Mouse (Mus musculus): ENCODE measurements around the gene Upb1. TPM values are rescaled to one million over a fixed set of nuclear protein-coding genes. Genes with fewer than 3 reads are reported as not detected.

Upb1 gene
- polyA plus RNA-seq, 1 experiment from 2014 or later: 0.19 TPM

DNA sequence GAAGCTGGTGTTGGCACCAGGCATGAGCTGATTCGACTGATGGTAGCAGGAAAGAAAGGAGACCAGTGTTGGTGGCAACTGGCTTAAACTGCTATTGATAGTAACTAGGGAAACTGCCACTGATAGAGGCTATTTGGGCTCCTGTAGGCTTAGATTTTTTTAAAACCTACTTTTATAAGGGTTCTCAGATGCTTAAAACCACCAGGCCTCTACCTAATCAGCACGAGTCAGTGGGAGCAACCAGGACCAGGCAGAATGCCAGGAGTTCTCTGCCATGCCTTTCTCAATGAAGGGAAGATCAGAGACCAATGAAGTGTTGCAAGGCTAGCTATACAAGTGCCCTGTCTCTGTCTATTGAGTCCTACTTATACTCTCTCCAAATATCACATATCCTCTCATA is 88.6 kb downstream of the Upb1 start:
- Histone ChIP-seq H3K9ac (replicated peaks) (no peak overlapping the region), H3K4me3 (no peak overlapping the region), H3K27ac (replicated peaks) (no peak overlapping the region), H3K9me3 (no peaks in the 10 kb centered on the region), H3K4me2 (replicated peaks) (no peak overlapping the region), H3K4me1 (no peaks in the 10 kb centered on the region), H3K36me3 (no peaks in the 10 kb centered on the region), H3K27me3 (no peaks in the 10 kb centered on the region)
- 40% methylated on average over 2 of the region's 2 CpGs for WGBS
- ATAC-seq (replicated peaks): no peak

DNA sequence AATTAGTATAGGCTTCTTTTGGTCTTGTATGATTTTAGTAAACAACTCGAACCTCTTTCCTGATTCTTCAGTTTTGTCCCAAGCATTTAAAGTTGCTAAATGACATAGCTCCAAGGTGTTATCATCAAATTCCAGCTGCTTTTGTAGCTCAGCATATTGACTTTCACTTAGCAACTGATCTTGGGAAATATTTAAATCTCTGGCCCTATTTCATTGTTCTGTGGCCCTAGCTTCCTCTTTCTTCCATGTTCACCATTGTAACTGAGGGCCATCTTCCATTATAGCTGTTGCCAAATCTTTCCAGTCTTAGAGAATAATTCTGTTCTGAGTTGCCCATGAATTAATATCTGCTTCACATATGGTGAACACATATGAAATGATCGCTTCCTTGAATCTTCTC is 89.8 kb downstream of the Upb1 start:
- H3K4me2 ChIP-seq (replicated peaks): no peak overlapping the region
- no peaks in the 10 kb centered on the region for H3K27me3 ChIP-seq
- 84% methylated on average over 2 of the region's 2 CpGs for WGBS
- H3K4me1 ChIP-seq: no peaks in the 10 kb centered on the region
- H3K9me3 ChIP-seq: no peaks in the 10 kb centered on the region
- no peak overlapping the region for H3K9ac ChIP-seq (replicated peaks)
- no peak overlapping the region for H3K27ac ChIP-seq (replicated peaks)
- H3K36me3 ChIP-seq: no peaks in the 10 kb centered on the region
- no peak overlapping the region for H3K4me3 ChIP-seq
- ATAC-seq (replicated peaks): no peak

Other genes starting within 250 kb of the Upb1 start
- 42.8 and 44.7 TPM in 2 replicates for gene Specc1l, start 189.0 kb upstream of the Upb1 start, polyA plus RNA-seq (2015; fragmentation: Nextera tagmentation; extraction: Ambion mirVana)
- gene Adora2a, start 84.2 kb upstream of the Upb1 start, polyA plus RNA-seq (2015; fragmentation: Nextera tagmentation; extraction: Ambion mirVana): 6.4 and 8.2 TPM in 2 replicates
- gene Snrpd3, start 116.4 kb downstream of the Upb1 start, polyA plus RNA-seq (2015; fragmentation: Nextera tagmentation; extraction: Ambion mirVana): 155 and 156 TPM in 2 replicates
- gene Gucd1, start 116.9 kb downstream of the Upb1 start, polyA plus RNA-seq (2015; fragmentation: Nextera tagmentation; extraction: Ambion mirVana): 20.1 and 20.2 TPM in 2 replicates
- 16.4 TPM in 2 replicates for gene Lrrc75b, start 159.2 kb downstream of the Upb1 start, polyA plus RNA-seq (2015; fragmentation: Nextera tagmentation; extraction: Ambion mirVana)
- gene Ggt1, start 160.5 kb downstream of the Upb1 start, polyA plus RNA-seq (2015; fragmentation: Nextera tagmentation; extraction: Ambion mirVana): 0.67 and 0.79 TPM in 2 replicates
- gene Ggt5, start 188.2 kb downstream of the Upb1 start, polyA plus RNA-seq (2015; fragmentation: Nextera tagmentation; extraction: Ambion mirVana): 2.5 and 3.0 TPM in 2 replicates
- gene Susd2, start 242.9 kb downstream of the Upb1 start, polyA plus RNA-seq (2015; fragmentation: Nextera tagmentation; extraction: Ambion mirVana): 1.0 and 1.4 TPM in 2 replicates